Mouse (Mus musculus): ENCODE measurements at regions not wholly inside any gene's neighbourhood (a gene's known extent, or its start where the extent isn't known, plus 50 kb on each side); places are given as distances from the start of the nearest gene placed in this dataset.

DNA sequence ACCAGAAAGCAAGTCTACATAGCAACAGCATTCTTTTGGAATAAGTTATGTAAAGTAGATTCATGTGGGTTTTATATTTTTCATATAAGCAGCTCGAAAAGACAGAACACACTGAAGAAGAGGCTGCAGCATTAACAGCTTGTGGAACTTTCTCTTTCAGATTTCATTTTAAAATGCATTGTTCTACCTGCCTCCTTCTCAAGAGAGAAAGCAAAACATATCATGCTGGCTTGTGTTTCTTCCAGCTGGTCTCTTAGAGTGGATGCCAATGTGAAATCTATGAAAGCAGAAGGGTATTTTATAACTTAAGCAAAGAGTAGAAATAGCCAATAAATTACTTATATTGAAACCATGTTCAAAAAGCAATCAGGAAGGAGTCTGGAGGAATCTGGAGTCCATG is 74.2 kb upstream of the Sstr4 start:
- Histone ChIP-seq H3K4me1 (ENCODE audit: control insufficient read depth, insufficient read depth, low read length) (peaks cover 3% of the 10 kb centered on the region), H3K4me3 (replicated peaks; ENCODE audit: extremely low read depth, low read depth, low read length) (no peak overlapping the region)
- WGBS: 79% methylated on average over 1 of the region's 1 CpGs
- TF ChIP-seq POLR2A (IDR thresholded peaks at IDR 0.05; ENCODE audit: borderline replicate concordance, extremely low read depth, low read depth, low read length) (no peak), CTCF (IDR thresholded peaks at IDR 0.05; ENCODE audit: insufficient read depth, low read length) (no peak)
- DNase-seq: no peak

DNA sequence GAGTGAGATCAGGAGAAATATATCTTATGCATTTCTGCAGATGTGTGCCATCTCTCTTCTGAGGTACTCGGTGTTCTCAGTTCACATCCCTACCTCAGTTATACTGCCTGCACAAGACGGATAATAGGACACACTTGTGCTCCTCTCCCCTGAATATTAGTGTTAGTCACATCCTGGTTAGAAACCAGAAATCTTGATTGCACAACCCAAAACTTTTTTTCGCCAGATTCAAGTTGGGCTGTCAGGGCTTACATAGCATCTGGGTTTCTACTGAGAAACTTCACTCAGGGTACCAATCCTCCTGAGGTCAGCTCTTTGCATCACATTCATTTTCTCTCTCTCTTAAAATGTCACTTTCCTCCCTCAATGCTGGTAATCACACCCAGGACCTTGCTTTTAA is 69.8 kb upstream of the Sstr4 start:
- no peak for TF ChIP-seq POLR2A (IDR thresholded peaks at IDR 0.05; ENCODE audit: borderline replicate concordance, extremely low read depth, low read depth, low read length)
- no peak for TF ChIP-seq CTCF (IDR thresholded peaks at IDR 0.05; ENCODE audit: insufficient read depth, low read length)
- Histone ChIP-seq H3K4me1 (ENCODE audit: control insufficient read depth, insufficient read depth, low read length) (peaks cover 8% of the 10 kb centered on the region), H3K4me3 (replicated peaks; ENCODE audit: extremely low read depth, low read depth, low read length) (no peak overlapping the region)
- WGBS: 79% methylated on average over 3 of the region's 3 CpGs
- no peak for DNase-seq

DNA sequence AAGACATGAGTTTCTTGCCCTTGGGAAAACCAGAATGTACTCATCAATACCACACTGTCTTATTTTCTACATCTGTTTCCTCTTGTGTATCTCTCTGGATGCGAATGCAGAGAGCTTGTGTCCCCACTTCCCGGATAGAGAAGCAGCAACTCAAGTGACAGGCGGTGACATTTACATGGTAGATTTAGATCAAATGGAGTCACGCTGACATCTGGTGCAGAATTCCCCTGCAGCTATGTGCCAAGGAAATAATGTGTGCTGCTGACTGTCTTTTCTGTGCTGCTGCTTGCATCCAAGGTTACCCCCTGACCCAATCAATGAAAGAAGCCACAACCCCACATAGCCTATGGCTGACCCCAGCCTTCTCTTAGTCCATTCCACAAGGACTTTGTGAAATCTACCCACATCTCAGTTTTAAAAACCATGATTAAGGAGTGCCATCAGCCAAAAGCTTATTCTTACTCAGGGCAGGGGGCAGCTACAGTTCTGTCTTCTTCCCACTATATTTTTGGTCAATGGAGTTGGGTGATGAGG is 69.2 kb upstream of the Sstr4 start:
- 59% methylated on average over 4 of the region's 4 CpGs for WGBS
- TF ChIP-seq POLR2A (IDR thresholded peaks at IDR 0.05; ENCODE audit: borderline replicate concordance, extremely low read depth, low read depth, low read length) (no peak), CTCF (IDR thresholded peaks at IDR 0.05; ENCODE audit: insufficient read depth, low read length) (no peak)
- Histone ChIP-seq H3K4me3 (replicated peaks; ENCODE audit: extremely low read depth, low read depth, low read length) (no peak overlapping the region), H3K4me1 (ENCODE audit: control insufficient read depth, insufficient read depth, low read length) (peaks cover 10% of the 10 kb centered on the region)
- DNase-seq: no peak

DNA sequence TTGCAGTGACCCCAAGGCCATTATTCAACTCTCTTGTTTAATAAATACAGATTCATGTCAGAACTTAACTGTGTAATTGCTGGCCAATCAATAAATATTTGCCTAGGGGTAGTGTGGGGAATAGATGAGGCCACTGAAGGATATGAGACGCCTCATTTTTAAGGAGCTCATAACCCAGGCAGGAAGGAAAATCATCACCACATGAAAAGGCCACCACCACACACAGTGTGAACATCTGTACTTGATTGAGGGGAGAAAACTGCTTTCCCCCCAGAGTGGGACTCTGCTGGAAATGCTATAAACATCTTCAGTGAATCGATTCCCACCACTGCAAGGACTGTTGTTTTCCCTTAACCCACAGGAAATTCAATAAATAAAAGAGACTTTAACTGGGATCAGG is 68.7 kb upstream of the Sstr4 start:
- no peak for TF ChIP-seq CTCF (IDR thresholded peaks at IDR 0.05; ENCODE audit: insufficient read depth, low read length)
- no peak for TF ChIP-seq POLR2A (IDR thresholded peaks at IDR 0.05; ENCODE audit: borderline replicate concordance, extremely low read depth, low read depth, low read length)
- H3K4me3 ChIP-seq (replicated peaks; ENCODE audit: extremely low read depth, low read depth, low read length): no peak overlapping the region
- H3K4me1 ChIP-seq (ENCODE audit: control insufficient read depth, insufficient read depth, low read length): peaks cover 10% of the 10 kb centered on the region
- WGBS: 49% methylated on average over 2 of the region's 2 CpGs
- no peak for DNase-seq

DNA sequence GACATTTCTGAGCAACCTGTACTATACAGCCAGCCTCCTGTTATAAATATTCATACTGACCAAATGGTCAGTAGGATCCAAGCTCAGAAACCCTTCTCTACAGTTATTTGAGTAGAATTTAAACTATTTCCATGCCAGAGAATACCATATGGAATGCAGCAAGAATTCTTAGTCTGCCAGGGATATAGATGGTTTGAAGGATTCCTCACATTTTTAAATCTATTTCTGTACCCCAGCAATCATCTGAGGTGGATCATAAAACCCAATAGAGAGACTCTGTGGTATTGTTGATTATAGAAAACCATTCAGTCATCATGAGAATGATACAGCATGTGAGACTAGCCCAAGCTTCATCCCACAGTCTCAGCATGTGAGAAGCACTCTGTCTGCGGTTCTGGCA is 67.6 kb upstream of the Sstr4 start:
- TF ChIP-seq CTCF (IDR thresholded peaks at IDR 0.05; ENCODE audit: insufficient read depth, low read length) (no peak), POLR2A (IDR thresholded peaks at IDR 0.05; ENCODE audit: borderline replicate concordance, extremely low read depth, low read depth, low read length) (no peak)
- H3K4me1 ChIP-seq (ENCODE audit: control insufficient read depth, insufficient read depth, low read length): peaks cover 10% of the 10 kb centered on the region

DNA sequence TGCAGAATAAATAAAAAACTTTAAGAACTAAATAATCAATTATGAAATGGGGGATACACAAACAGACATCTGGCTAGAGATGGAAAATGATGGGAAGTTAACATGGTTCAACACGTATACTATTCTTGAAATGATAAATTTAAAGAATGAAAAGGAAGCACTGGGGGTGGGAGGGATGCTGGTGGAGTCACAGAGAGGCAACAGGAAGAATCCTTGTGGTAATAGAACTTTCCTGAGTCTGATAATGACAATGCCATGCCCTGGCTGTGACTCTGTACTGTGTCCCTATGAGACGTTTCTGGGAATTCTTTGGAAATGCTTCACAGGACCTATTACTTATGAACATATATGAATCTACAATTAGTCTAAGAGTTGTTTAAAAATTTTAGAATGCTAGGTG is 64.8 kb upstream of the Sstr4 start:
- TF ChIP-seq CTCF (IDR thresholded peaks at IDR 0.05; ENCODE audit: insufficient read depth, low read length): no peak
- no peak for TF ChIP-seq POLR2A (IDR thresholded peaks at IDR 0.05; ENCODE audit: borderline replicate concordance, extremely low read depth, low read depth, low read length)
- H3K4me1 ChIP-seq (ENCODE audit: control insufficient read depth, insufficient read depth, low read length): peaks cover 10% of the 10 kb centered on the region
- no peak overlapping the region for H3K4me3 ChIP-seq (replicated peaks; ENCODE audit: extremely low read depth, low read depth, low read length)
- no peak for DNase-seq
- WGBS: 55% methylated on average over 2 of the region's 2 CpGs

More for the DNA sequence above, 67.6 kb upstream of the Sstr4 start:
- no peak overlapping the region for H3K4me3 ChIP-seq (replicated peaks; ENCODE audit: extremely low read depth, low read depth, low read length)
- no peak for DNase-seq
- 89% methylated on average over 1 of the region's 1 CpGs for WGBS

DNA sequence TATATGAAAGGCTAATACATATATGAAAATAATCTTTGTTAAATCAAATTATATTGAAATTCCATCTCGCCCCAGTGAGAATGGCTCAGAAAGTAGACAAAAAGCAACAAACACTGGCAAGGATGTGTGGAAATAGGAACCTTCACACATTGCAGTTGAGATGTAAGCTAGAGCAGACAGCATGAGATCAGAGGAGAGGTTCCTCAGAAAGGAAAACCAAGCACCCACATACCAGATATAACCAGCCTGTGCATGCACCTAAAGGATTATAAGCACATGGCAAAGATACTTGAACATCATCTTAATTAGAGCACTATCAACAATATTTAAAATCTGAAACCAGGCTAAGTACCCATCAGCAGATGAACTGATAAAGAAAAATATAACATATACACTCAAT is 60.6 kb upstream of the Sstr4 start:
- H3K4me1 ChIP-seq (ENCODE audit: control insufficient read depth, insufficient read depth, low read length): peaks cover 15% of the 10 kb centered on the region
- TF ChIP-seq CTCF (IDR thresholded peaks at IDR 0.05; ENCODE audit: insufficient read depth, low read length): no peak
- TF ChIP-seq POLR2A (IDR thresholded peaks at IDR 0.05; ENCODE audit: borderline replicate concordance, extremely low read depth, low read depth, low read length): no peak
- H3K4me3 ChIP-seq (replicated peaks; ENCODE audit: extremely low read depth, low read depth, low read length): no peak overlapping the region
- no peak for DNase-seq
- WGBS: 91% methylated on average over 1 of the region's 1 CpGs

DNA sequence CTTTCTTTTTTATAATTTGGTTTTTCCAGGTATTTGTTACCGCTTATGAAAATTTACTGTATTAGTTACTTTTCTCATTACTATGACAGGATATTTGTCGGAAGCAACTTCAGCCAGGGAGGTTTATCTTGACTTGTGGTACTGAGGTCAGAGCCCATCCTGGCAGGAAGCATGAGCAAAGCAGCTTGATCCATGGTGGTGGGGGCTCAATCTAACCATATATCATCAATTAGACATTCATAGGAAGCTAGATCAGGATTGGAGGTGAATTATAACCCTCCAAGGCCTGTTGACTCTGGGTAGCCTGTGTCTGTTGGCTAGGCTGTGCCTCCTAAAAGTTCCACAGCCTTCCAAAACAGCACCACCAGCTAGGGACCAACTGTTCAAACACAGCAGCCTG is 58.5 kb upstream of the Sstr4 start:
- TF ChIP-seq CTCF (IDR thresholded peaks at IDR 0.05; ENCODE audit: insufficient read depth, low read length) (no peak), POLR2A (IDR thresholded peaks at IDR 0.05; ENCODE audit: borderline replicate concordance, extremely low read depth, low read depth, low read length) (no peak)
- WGBS: 63% methylated on average over 2 of the region's 2 CpGs
- H3K4me1 ChIP-seq (ENCODE audit: control insufficient read depth, insufficient read depth, low read length): peaks cover 13% of the 10 kb centered on the region
- DNase-seq: no peak
- no peak overlapping the region for H3K4me3 ChIP-seq (replicated peaks; ENCODE audit: extremely low read depth, low read depth, low read length)

DNA sequence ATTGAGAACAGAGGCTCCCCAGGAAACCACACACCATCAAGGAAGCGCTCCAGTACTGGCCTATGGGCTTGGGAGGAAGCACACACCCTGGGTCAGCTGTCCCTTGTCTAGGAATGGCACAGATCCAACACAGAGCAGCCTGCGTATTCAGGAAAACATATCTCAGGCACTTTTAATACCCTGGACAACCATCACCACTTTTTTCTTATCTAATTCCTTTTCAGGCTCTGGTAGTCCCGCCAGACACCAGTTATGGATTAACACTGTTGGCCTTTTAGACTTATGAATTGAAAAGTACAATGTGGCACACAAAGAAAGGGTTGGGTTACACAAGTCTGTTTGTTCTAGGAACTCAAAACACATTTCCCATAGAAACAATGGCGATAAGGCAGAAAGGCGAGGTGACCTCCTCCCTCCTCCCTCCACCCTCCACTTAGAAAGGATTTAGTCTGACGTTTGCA is 56.8 kb upstream of the Sstr4 start:
- no peak overlapping the region for H3K4me3 ChIP-seq (replicated peaks; ENCODE audit: extremely low read depth, low read depth, low read length)
- WGBS: 20% methylated on average over 6 of the region's 6 CpGs
- peaks cover 13% of the 10 kb centered on the region for H3K4me1 ChIP-seq (ENCODE audit: control insufficient read depth, insufficient read depth, low read length)
- peak; percentile 34 for DNase-seq
- no peak for TF ChIP-seq CTCF (IDR thresholded peaks at IDR 0.05; ENCODE audit: insufficient read depth, low read length)
- no peak for TF ChIP-seq POLR2A (IDR thresholded peaks at IDR 0.05; ENCODE audit: borderline replicate concordance, extremely low read depth, low read depth, low read length)

DNA sequence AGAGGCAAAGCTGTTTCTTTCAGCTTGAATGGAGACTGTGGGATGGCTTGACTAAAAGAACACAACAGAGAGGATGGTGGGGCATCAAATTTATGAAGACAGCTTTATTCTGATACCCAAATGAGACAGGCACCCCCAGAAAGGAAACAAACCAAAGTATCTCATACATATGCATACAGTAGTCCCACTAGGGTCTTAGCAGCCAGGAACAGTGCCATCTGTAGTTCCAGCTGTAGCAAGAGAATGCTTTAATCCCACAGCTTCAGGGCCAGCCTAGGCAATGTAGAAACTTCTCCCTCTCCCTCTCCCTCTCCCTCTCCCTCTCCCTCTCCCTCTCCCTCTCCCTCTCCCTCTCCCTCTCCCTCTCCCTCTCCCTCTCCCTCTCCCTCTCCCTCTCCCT is 56.2 kb upstream of the Sstr4 start:
- TF ChIP-seq CTCF (IDR thresholded peaks at IDR 0.05; ENCODE audit: insufficient read depth, low read length) (no peak), POLR2A (IDR thresholded peaks at IDR 0.05; ENCODE audit: borderline replicate concordance, extremely low read depth, low read depth, low read length) (no peak)
- Histone ChIP-seq H3K4me3 (replicated peaks; ENCODE audit: extremely low read depth, low read depth, low read length) (no peak overlapping the region), H3K4me1 (ENCODE audit: control insufficient read depth, insufficient read depth, low read length) (peaks cover 14% of the 10 kb centered on the region)
- no peak for DNase-seq
